Mouse (Mus musculus) layer of hippocampus, adult 2 months (tissue): ENCODE measurements around the gene Med28. TPM values are rescaled to one million over a fixed set of nuclear protein-coding genes. Genes with fewer than 3 reads are reported as not detected.

Source experiments
- DNase-seq, 2 experiments: peaks; one replicate each; pipeline ENCODE4 v3.0.0; 2022; ENCODE audit warnings: low spot score in 2 of 2
- H3K27ac ChIP-seq: fragments of 200-600 bp; 2 replicates; pipeline ENCODE4 v1.8.1; 2022
- H3K4me3 ChIP-seq: fragments of 200-600 bp; 2 replicates; pipeline ENCODE4 v1.8.1; 2022; ENCODE audit warnings: mild to moderate bottlenecking
- CTCF ChIP-seq: fragments of 200-600 bp; conservative IDR thresholded peaks from 2 replicates; pipeline ENCODE4 v1.8.1; 2022; ENCODE audit warnings: antibody characterized with exemption, mild to moderate bottlenecking, moderate library complexity
- total RNA-seq, 2 experiments: library from RNA; stranded (reverse); gene quantifications; 2 replicates each; pipeline ENCODE4 v1.2.3; 2021

Gene Med28
- total RNA-seq, 2 experiments from 2014 or later, result 96.8 to 102 TPM

DNA sequence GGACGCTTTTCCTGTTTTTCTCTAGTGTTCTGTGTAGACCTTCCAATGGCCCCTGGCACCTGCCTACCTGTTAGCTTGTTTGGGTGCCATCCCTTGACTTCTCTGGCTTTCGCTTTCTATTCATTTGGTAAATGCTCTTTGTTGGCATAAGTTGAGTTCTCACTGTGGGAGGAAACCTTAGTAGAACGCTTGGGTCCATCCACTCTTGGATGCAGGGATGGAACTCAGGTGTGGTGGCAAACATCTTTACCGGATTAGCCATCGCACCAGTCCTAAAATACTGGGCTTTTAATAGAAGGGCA lies 731 bp downstream of the Med28 start:
- no peak for DNase-seq
- Histone ChIP-seq H3K27ac (peak overlapping the region; percentile 94; the same call in 1 of the 2 replicates), H3K4me3 (peak overlapping the region; percentile 79)
- TF ChIP-seq CTCF, result no peak

DNA sequence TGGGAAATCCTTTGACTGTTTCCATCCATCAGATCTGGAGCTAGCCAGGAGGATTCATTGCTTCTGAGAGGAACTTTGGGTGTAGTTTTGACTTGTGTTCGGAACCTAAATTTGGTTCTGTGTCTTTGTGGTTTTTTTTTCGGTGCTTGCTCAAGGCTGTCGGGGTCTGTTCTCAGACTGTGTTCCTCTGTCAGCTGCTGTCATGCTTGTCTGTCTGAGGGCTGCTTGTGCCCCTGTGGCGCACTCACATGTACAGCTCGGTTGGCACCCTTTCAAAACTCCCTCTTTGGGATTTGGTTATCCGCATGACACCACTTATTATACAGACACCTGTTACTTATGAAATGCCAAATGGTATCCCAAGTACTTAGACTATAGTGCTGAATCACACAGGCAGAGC lies 1.6 kb downstream of the Med28 start:
- peak overlapping the region; percentile 79 for H3K4me3 ChIP-seq
- H3K27ac ChIP-seq, result no peak overlapping the region
- TF ChIP-seq CTCF, result no peak
- no peak for DNase-seq

DNA sequence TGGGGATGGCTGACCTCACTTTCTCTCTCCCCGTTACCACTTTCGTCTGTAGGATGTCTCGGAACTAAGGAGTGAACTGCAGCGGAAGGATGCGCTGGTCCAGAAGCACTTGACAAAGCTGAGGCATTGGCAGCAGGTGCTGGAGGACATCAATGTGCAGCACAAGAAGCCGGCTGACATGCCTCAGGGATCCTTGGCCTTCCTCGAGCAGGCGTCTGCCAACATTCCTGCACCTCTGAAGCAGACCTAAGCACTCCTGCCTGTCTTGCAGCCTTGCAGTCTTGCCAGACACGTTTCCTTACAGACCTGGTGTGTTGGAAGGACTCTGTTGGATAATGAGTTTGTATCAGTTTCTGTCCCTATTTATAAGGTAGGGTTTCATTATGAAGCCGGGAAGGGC lies 5.1 kb downstream of the Med28 start:
- no peak for DNase-seq
- no peak overlapping the region for H3K4me3 ChIP-seq
- TF ChIP-seq CTCF, result no peak
- H3K27ac ChIP-seq, result no peak overlapping the region

DNA sequence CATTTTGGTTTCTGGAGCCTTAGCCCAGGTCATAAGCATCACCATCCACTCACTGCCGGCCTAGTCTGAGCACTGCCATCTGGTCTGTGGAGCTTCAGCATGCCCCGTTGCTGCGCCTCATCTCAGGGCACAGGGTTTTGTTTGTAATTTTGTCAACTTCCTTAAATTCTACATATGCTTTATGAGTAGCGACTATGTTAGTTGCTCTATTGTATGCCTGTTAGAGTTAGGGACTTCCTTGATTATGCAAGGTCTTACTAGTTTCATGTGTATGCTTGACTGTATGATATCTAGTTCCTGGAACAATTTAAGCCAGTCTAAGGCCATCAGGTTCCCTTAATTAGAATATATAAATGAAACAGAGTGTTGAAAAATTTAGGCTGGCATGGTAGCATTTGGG lies 6.3 kb downstream of the Med28 start:
- TF ChIP-seq CTCF, result no peak
- DNase-seq, result no peak
- Histone ChIP-seq H3K27ac (no peak overlapping the region), H3K4me3 (no peak overlapping the region)

DNA sequence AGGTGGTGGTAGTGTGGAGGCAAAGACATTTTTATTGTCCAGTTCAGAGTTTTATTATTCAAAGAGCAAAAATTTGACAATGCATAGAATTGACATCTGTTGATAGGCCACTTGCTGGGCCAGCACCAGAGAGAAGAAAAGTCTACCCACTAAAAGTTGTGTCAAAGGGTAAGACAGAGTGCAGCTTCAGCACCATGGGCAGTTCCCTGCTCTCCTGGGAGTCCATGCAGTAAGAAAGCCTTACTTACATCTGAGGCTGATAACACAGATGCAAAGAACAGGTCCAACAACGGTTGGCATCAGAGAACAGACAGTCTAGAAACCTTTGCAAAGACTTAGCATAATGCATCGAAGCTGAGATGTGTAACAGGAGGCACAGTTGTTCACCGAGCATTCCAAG lies 9.7 kb downstream of the Med28 start:
- Histone ChIP-seq H3K27ac (no peak overlapping the region), H3K4me3 (no peak overlapping the region)
- TF ChIP-seq CTCF, result no peak
- no peak for DNase-seq

DNA sequence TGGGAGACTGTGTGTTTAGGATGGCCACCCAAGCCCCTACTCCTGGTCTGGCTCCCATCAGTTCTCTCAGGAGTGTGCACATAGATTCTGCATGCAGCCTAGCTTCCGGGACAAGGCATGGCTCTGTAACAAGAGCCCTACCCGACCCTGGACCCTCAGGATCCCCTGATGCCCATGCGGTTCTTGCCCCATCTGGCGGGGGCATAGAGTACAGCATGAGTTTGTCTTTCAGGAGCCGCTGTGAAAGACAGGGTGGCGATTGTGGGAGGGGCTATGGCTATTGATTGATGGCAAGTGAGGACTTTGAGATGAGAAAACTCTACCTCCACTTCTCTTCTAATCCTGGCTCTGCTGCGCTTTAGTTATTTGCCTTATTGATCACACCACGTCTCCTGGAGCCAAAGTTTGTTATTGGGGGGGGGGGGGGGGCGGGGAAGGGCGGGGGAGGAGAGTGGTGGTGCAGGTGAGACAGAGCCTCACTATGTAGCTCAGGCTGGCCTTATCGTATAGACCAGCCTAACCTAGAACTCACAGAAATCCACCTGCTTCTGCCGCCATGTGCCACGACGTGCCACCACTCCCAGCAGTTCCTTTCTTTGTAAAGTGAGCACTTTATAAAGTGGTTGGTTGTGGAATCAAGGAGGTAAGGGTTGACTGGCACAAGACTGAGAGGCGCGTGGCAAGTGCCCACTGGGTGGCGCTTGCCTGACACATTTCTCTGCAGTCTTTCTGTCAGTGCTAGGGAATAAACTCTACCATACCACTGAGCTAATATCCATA lies 14.5 kb downstream of the Med28 start:
- Histone ChIP-seq H3K4me3 (no peak overlapping the region), H3K27ac (0 out of 2 replicates have a peak overlapping the region, but pooled peaks have one; percentile 23)
- peak; percentile 43 to 72 for DNase-seq
- peak; percentile 80 for TF ChIP-seq CTCF

DNA sequence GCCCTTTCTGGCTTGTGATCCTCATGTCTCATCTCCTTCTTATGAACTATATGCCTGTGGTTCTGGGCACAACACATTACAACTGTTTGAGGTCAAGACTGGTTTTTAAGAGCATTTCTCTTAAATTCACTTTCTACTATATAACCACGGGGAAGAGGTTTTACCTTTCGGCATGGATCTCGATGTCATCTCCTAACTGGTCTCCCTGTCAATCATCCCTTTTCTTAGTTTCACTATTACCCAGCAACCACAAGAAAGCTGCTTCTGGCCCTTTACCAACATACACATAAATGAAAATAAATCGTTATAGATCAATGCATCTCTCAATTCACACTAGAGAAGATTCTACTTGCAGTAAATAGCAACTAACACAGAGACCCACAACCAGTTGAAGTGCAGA lies 15.1 kb downstream of the Med28 start:
- no peak for DNase-seq
- Histone ChIP-seq H3K4me3 (no peak overlapping the region), H3K27ac (no peak overlapping the region)
- no peak for TF ChIP-seq CTCF

DNA sequence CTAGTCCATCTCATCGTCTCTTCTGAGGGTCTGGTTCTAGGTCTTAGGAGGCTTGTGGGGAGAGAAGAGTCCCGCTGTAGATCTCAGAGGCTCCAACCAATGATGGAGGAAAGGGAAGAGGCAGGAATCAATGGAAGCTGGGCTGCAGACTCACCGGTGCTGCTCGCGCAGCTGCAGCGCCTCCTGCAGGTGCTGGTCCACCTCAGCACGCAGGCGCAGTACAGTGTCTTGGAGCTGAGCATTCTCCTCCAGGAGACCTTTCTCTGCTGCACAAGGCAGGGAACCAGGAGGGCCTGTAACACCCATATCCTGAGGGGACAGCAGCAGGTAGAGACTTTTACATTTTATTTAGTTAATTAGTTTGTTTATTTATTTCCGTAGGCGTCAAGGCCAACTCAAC lies 19.5 kb downstream of the Med28 start:
- H3K4me3 ChIP-seq, result no peak overlapping the region
- peak; percentile 51 for TF ChIP-seq CTCF
- DNase-seq, result no peak

DNA sequence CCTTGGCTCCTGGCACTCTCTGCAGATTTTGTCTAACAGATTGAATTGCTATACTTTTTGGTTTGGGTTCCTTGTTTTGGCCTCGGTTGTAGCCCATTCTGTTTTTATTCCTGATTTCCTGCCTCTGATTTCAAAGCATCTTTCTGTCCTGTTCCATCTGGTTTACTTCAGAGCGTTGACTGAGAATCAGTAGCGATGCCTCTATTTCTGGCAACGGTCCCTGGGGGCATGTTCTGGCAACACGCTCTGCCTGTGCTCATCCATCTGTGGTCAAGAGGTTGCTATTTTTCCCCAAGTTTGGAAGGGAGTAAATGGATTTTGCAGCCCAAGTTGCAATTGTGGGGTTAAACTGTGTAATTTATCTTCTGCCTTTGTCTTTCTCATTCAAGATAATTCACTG lies 23.3 kb downstream of the Med28 start:
- TF ChIP-seq CTCF, result no peak
- no peak overlapping the region for H3K4me3 ChIP-seq
- DNase-seq, result peak in 1 of 2 experiments; percentile 20
- no peak overlapping the region for H3K27ac ChIP-seq

More for the DNA sequence above, 19.5 kb downstream of the Med28 start:
- H3K27ac ChIP-seq, result no peak overlapping the region

DNA sequence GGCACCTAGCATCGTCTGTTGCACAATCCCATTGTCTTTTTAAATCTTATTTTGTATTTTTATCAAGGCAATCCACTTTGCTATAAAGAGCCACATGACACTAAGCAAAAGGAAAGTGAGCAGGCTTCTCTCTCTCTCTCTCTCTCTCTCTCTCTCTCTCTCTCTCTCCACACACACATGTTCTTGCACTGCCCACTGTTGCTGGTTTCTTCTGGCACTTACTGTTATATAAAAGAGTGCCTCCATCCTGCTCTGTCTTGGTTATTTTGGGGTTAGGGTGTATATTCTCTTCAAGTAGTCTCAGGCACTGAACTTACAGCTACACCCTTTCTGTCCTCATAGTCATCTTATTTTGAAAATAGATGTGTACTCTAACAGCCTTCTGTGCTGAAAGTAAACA lies 29.6 kb downstream of the Med28 start:
- no peak overlapping the region for H3K4me3 ChIP-seq
- DNase-seq, result no peak
- no peak for TF ChIP-seq CTCF
- no peak overlapping the region for H3K27ac ChIP-seq

DNA sequence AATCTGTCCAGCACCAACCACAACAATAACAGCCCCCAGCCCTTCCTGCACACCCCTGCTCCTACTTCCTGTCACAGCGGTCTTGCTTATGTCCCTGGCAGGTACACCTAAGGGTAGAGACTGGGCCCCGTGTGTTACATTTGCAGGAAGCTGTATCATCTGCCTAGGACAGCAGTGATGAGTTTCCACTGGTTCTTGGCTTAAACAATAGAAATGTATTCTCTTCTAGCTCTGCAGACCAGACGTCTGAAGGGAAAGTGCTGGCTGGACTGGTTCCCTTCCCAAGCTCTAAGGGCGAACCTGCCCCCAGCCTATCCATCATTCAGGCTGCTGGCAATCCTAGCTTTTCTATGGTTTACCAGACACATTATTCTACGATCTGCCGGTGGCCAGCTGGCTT lies 44.0 kb downstream of the Med28 start:
- TF ChIP-seq CTCF, result no peak
- Histone ChIP-seq H3K4me3 (no peak overlapping the region), H3K27ac (peak overlapping the region; percentile 28; the same call in 1 of the 2 replicates)
- no peak for DNase-seq

DNA sequence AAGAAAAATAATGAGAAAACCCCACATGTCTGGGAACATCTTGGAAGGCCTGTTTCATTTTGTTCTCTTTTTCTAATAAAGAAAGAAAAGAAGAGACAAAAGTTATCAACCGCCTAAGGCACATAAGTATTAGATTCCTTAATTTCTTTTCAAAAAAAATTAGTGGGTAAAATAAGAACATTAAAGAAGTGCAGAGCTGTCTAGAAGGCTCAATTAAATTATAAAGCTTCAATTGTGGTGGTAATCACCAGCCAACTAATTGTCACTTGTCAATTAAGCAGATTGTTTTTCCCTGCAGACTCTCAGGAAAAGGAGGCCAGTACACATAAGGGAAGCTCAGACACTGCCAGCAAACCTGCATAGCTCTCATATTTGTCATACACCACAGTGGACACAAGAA lies 45.8 kb downstream of the Med28 start:
- no peak for DNase-seq
- no peak overlapping the region for H3K4me3 ChIP-seq
- no peak for TF ChIP-seq CTCF
- H3K27ac ChIP-seq, result no peak overlapping the region

DNA sequence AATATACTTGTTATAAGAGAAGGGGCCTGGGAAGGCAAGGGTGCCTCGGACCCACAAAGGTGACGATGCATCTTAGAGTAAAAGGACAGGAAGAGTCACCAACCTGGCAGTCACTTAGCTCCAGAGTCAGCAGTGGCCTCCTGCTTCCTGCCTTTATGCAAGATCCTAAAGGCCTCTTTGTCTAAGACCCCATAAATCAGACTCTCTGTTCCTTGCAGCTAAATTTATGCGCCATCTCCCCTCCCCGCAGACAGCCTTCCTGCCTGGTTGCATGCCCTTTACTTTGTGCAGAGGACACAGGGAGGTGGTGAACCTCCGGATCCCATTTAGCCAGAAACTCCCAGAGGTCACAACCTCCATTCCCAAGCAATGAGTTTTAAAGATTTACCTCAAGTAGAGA lies 52.8 kb downstream of the Med28 start:
- no peak for TF ChIP-seq CTCF
- no peak for DNase-seq

DNA sequence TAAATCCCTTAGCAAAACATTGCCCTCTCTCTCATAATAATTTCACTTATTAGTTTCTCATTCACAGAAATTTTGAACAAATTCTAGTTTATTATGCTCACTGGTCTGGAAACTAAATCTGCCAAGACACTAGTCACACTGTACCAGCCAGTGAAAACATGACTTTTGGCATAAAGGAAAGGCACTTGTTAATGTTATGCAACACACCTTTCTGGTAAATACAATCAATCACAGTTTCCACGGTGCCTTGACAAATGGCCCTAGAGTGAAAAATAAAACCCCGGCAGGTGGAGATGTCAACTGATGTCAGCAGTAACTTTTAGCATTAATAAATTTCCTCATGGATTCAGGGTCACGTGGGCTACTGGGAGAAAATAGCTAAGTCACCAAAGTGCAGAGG lies 56.7 kb downstream of the Med28 start:
- Histone ChIP-seq H3K4me3 (no peak overlapping the region), H3K27ac (no peak overlapping the region)
- DNase-seq, result no peak
- no peak for TF ChIP-seq CTCF

More for the DNA sequence above, 52.8 kb downstream of the Med28 start:
- H3K27ac ChIP-seq, result no peak overlapping the region
- H3K4me3 ChIP-seq, result no peak overlapping the region
